Mouse (Mus musculus) brown adipose tissue, adult 24 weeks (tissue): ENCODE results near the gene Glrx5. TPM values are rescaled to one million over a fixed set of nuclear protein-coding genes. Genes with fewer than 3 reads are reported as not detected.

Experiments used
- H3K27ac ChIP-seq: fragments of 200-500 bp; replicated peaks from 2 replicates; pipeline ENCODE4 v1.5.1; 2012; ENCODE audit warnings: low read depth, mild to moderate bottlenecking, low read length
- H3K4me1 ChIP-seq: fragments of 200-500 bp; 2 replicates; pipeline ENCODE4 v1.6.1; 2012; ENCODE audit warnings: low read length, mixed read lengths; ENCODE audit not compliant: control insufficient read depth, insufficient read depth, insufficient read length
- H3K4me3 ChIP-seq: fragments of 200-500 bp; 2 replicates; pipeline ENCODE4 v1.5.1; 2012; ENCODE audit warnings: low read depth, mild to moderate bottlenecking, low read length, moderate library complexity; ENCODE audit not compliant: insufficient read depth
- polyA plus RNA-seq: library from polyadenylated mRNA; stranded (reverse); fragments of >200 nt; gene quantifications from 2 replicates; pipeline ENCODE4 v1.2.4, GENCODE M21; 2012; ENCODE audit not compliant: missing spikeins, insufficient read depth, insufficient read length

Gene Glrx5
- 123 and 149 TPM in 2 replicates for polyA plus RNA-seq

- Histone ChIP-seq H3K4me1 (peaks cover 8% of the 10 kb centered on the region), H3K27ac (peak within 1 kb of the TSS; percentile 74), H3K4me3 (peak within 1 kb of the TSS; percentile 82)
Measured at GRCm38 (mm10) chr12:105032147-105032831, at the start of gene Glrx5. TSS of gene Glrx5 (plus strand) at chr12:105032688.

GRCm38 (mm10) chr12:104983476-104983875, 49.0 kb upstream of the Glrx5 start:
- H3K4me1 ChIP-seq = peaks cover 24% of the 10 kb centered on the region
- no peak overlapping the region for H3K27ac ChIP-seq
- no peak overlapping the region for H3K4me3 ChIP-seq

- Histone ChIP-seq H3K4me1 (peaks cover 18% of the 10 kb centered on the region), H3K4me3 (no peak overlapping the region), H3K27ac (no peak overlapping the region)
Measured at GRCm38 (mm10) chr12:104985088-104985487, 47.4 kb upstream of the Glrx5 start.

- H3K4me1 ChIP-seq = peaks cover 21% of the 10 kb centered on the region
- H3K27ac ChIP-seq = no peak overlapping the region
- no peak overlapping the region for H3K4me3 ChIP-seq
Measured at GRCm38 (mm10) chr12:104986001-104986400, 46.5 kb upstream of the Glrx5 start.

GRCm38 (mm10) chr12:104986781-104987180, 45.7 kb upstream of the Glrx5 start:
- Histone ChIP-seq H3K27ac (no peak overlapping the region), H3K4me1 (peaks cover 19% of the 10 kb centered on the region), H3K4me3 (no peak overlapping the region)

- Histone ChIP-seq H3K27ac (no peak overlapping the region), H3K4me1 (peaks cover 21% of the 10 kb centered on the region), H3K4me3 (no peak overlapping the region)
Measured at GRCm38 (mm10) chr12:104987936-104988335, 44.6 kb upstream of the Glrx5 start.

- Histone ChIP-seq H3K4me1 (peaks cover 26% of the 10 kb centered on the region), H3K4me3 (no peak overlapping the region), H3K27ac (no peak overlapping the region)
Measured at GRCm38 (mm10) chr12:104990741-104991454, 41.6 kb upstream of the Glrx5 start.

- no peak overlapping the region for H3K27ac ChIP-seq
Measured at GRCm38 (mm10) chr12:104992123-104992741, 40.3 kb upstream of the Glrx5 start.

GRCm38 (mm10) chr12:104992838-104993237, 39.6 kb upstream of the Glrx5 start:
- Histone ChIP-seq H3K27ac (no peak overlapping the region), H3K4me1 (peaks cover 16% of the 10 kb centered on the region), H3K4me3 (no peak overlapping the region)

More at GRCm38 (mm10) chr12:104992123-104992741, 40.3 kb upstream of the Glrx5 start:
- H3K4me1 ChIP-seq = peaks cover 16% of the 10 kb centered on the region
- no peak overlapping the region for H3K4me3 ChIP-seq

DNA sequence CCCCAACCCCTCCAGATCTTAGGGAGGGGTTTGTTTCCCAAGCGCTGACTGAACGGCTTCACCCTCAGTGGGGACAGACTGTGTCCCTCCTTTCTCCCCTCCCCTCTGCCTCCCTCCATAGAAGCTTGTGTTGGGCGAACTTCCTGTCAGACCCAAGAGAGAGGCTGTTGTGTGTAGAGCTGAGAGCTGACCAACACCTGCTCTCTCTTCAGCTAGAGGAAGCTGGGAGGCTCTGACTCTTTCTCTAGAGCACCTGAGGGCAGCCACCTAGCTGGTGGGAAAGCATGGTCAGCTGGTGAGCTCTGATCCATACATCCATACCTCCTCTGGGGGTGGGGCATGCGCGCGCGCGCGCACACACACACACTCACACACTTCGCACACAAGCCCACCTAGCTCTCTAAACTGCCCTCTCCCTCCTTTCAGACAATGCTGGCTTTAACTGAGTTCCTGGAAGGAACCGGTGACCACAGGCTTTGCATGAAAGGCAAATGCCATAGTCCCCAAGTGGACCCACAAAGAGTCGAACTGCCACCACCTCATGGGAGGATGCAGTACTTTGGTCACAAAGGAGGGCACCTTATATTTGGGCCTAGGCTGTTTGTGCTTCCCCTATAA, 37.1 kb upstream of the Glrx5 start:
- H3K4me1 ChIP-seq = peaks cover 23% of the 10 kb centered on the region
- no peak overlapping the region for H3K27ac ChIP-seq
- no peak overlapping the region for H3K4me3 ChIP-seq

DNA sequence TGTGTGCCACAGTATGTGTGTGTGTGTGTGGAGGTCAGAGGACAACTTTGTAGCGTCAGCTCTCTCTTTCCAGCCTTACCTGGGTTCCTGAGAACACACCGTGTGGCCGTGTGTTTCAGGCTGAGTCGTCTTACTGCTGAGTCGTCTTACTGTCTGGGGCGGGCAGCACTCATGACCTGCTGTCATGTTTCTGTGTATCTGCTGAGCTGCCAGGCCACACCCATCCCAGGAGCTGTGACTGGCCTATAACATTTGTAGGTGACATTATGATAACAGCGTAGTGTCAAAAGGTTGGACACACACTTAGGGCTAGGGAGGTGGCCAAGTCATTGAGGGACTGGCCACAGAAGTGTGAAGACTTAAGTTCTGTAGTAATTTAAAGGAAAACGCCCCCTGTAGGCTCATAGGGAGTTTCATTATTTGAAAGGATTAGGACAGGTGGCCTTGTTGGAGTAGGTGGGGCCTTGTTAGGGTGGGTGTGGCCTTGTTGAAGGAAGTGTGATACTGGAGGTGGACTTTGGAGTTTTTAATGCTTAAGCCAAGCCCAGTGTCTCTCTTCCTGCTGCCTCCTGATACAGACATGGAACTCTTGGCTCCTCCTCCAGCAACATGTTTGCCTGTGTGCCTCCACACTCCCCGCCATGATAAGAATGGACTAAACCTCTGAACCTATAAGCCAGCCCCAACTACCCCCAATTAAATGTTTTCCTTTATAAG, 36.3 kb upstream of the Glrx5 start:
- H3K27ac ChIP-seq = no peak overlapping the region
- peaks cover 26% of the 10 kb centered on the region for H3K4me1 ChIP-seq
- H3K4me3 ChIP-seq = no peak overlapping the region

DNA sequence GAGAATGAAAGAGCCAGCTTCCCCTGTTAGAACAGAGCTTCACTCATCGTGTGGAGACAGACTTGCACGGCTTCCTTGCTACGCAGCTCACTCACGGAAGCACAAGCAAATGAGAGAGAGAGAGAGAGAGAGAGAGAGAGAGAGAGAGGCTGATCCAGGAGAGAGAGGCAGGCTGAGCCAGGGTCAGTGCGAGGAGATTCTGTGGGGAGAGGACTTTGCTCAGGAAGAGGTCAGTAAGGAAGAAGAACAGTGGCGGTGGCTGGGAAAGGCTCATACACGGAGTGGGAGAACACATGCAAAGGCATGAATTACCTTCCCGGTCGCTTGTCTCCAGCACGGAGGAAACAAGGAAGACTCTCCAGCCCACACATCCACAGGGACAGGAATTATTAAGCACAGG, 35.3 kb upstream of the Glrx5 start:
- H3K27ac ChIP-seq = no peak overlapping the region

GRCm38 (mm10) chr12:104997641-104998293, 34.7 kb upstream of the Glrx5 start:
- no peak overlapping the region for H3K4me3 ChIP-seq
- H3K4me1 ChIP-seq = peaks cover 37% of the 10 kb centered on the region
- H3K27ac ChIP-seq = no peak overlapping the region

More for the DNA sequence above, 35.3 kb upstream of the Glrx5 start:
- peaks cover 35% of the 10 kb centered on the region for H3K4me1 ChIP-seq
- no peak overlapping the region for H3K4me3 ChIP-seq

- no peak overlapping the region for H3K4me3 ChIP-seq
- peaks cover 38% of the 10 kb centered on the region for H3K4me1 ChIP-seq
- H3K27ac ChIP-seq = no peak overlapping the region
Measured at GRCm38 (mm10) chr12:104998541-104998940, 33.9 kb upstream of the Glrx5 start.
